Mouse (Mus musculus) MEL (cell line): Measurements from ENCODE around the gene Tbc1d10c. TPM values are rescaled to one million over a fixed set of nuclear protein-coding genes. Genes with fewer than 3 reads are reported as not detected.
A peak's percentile ranks its signal among the peaks of the same experiment; 100 is the strongest.

Experiments
- DNase-seq: peaks from one replicate; pipeline ENCODE4 v3.0.0; 2011; ENCODE audit warnings: low read depth, low spot score
- H3K27ac ChIP-seq: 2 replicates; pipeline ENCODE4 v1.5.1; 2012; ENCODE audit warnings: low read depth, mild to moderate bottlenecking, control low read depth, low read length, moderate library complexity; ENCODE audit not compliant: control insufficient read depth
- H3K27me3 ChIP-seq, 2 experiments: fragments of 150-350 bp in 1 of 2; sonication (generic) in 1 of 2; 2 replicates each; pipeline ENCODE4 v1.6.1; 2012; ENCODE audit warnings: low read length in 2 of 2, mild to moderate bottlenecking in 2 of 2, improper control_type of control experiment in 1 of 2, moderate library complexity in 1 of 2; ENCODE audit not compliant: insufficient read depth in 2 of 2, control insufficient read depth in 1 of 2
- H3K36me3 ChIP-seq, 2 experiments: 2 replicates each; pipeline ENCODE4 v1.6.1; 2012 to 2014; ENCODE audit warnings: low read length in 2 of 2, improper control_type of control experiment in 1 of 2, inconsistent platforms in 1 of 2, mild to moderate bottlenecking in 1 of 2; ENCODE audit not compliant: insufficient read depth in 2 of 2, control insufficient read depth in 1 of 2
- H3K4me1 ChIP-seq, 2 experiments: fragments of 150-350 bp in 1 of 2; sonication (generic) in 1 of 2; 2 replicates each; pipeline ENCODE4 v1.6.1; 2012; ENCODE audit warnings: low read length in 2 of 2, improper control_type of control experiment in 1 of 2, mild to moderate bottlenecking in 1 of 2; ENCODE audit not compliant: insufficient read depth in 2 of 2, control insufficient read depth in 1 of 2
- H3K4me3 ChIP-seq, 2 experiments: fragments of 150-350 bp in 1 of 2; sonication (generic) in 1 of 2; 2 replicates each; pipeline ENCODE4 v1.5.1; 2012; ENCODE audit warnings: low read depth in 2 of 2, low read length in 2 of 2, mild to moderate bottlenecking in 2 of 2, moderate library complexity in 2 of 2, control low read depth in 1 of 2, improper control_type of control experiment in 1 of 2; ENCODE audit not compliant: control insufficient read depth in 1 of 2, insufficient read depth in 1 of 2
- H3K79me2 ChIP-seq: 2 replicates; pipeline ENCODE4 v1.6.1; 2012; ENCODE audit warnings: mild to moderate bottlenecking, low read length, moderate library complexity; ENCODE audit not compliant: control insufficient read depth, poor library complexity, insufficient read depth
- H3K9ac ChIP-seq: 2 replicates; pipeline ENCODE4 v1.6.1; 2012; ENCODE audit warnings: low read depth, mild to moderate bottlenecking, control low read depth, low read length, moderate library complexity; ENCODE audit not compliant: control insufficient read depth, poor library complexity, severe bottlenecking
- H3K9me3 ChIP-seq: fragments of 150-350 bp; sonication (generic); replicated peaks from 2 replicates; pipeline ENCODE4 v1.6.1; 2012; ENCODE audit warnings: mild to moderate bottlenecking, low read length, improper control_type of control experiment, moderate library complexity; ENCODE audit not compliant: insufficient read depth
- EP300 ChIP-seq, 2 experiments: IDR thresholded peaks; 2 replicates each; pipeline ENCODE4 v1.6.1; 2011; ENCODE audit warnings: improper control_type of control experiment in 2 of 2, low read length in 2 of 2, low read depth in 1 of 2, mild to moderate bottlenecking in 1 of 2
- ETS1 ChIP-seq: IDR thresholded peaks from 2 replicates; pipeline ENCODE4 v1.6.1; 2012; ENCODE audit warnings: low read depth, mild to moderate bottlenecking, inconsistent platforms, low read length, improper control_type of control experiment, moderate library complexity
- HCFC1 ChIP-seq: IDR thresholded peaks from 2 replicates; pipeline ENCODE4 v1.6.1; 2012; ENCODE audit warnings: low read depth, mild to moderate bottlenecking, inconsistent platforms, low read length, improper control_type of control experiment, moderate library complexity
- MAZ ChIP-seq: IDR thresholded peaks from 2 replicates; pipeline ENCODE4 v1.6.1; 2012; ENCODE audit warnings: low read depth, mild to moderate bottlenecking, inconsistent platforms, low read length, improper control_type of control experiment
- MEF2A ChIP-seq: IDR thresholded peaks from 2 replicates; pipeline ENCODE4 v1.6.1; 2014; ENCODE audit warnings: low read depth, mild to moderate bottlenecking, inconsistent platforms, low read length, improper control_type of control experiment; ENCODE audit not compliant: poor library complexity, insufficient replicate concordance, severe bottlenecking; ENCODE audit errors: extremely low read depth
- POLR2A ChIP-seq, 2 experiments: IDR thresholded peaks; 2 replicates each; pipeline ENCODE4 v1.6.1; 2011 to 2012; ENCODE audit warnings: low read length in 2 of 2, mild to moderate bottlenecking in 2 of 2, control low read depth in 1 of 2, improper control_type of control experiment in 1 of 2, low read depth in 1 of 2, moderate library complexity in 1 of 2; ENCODE audit not compliant: control insufficient read depth in 1 of 2, insufficient read depth in 1 of 2, poor library complexity in 1 of 2
- UBTF ChIP-seq: IDR thresholded peaks from 2 replicates; pipeline ENCODE4 v1.6.1; 2012; ENCODE audit warnings: low read depth, mild to moderate bottlenecking, inconsistent platforms, low read length, improper control_type of control experiment, moderate library complexity, borderline replicate concordance; ENCODE audit not compliant: insufficient read depth
- USF1 ChIP-seq: IDR thresholded peaks from 2 replicates; pipeline ENCODE4 v1.6.1; 2014; ENCODE audit warnings: low read depth, mild to moderate bottlenecking, inconsistent platforms, low read length, improper control_type of control experiment, moderate library complexity
- ZC3H11A ChIP-seq: IDR thresholded peaks from 2 replicates; pipeline ENCODE4 v1.6.1; 2012; ENCODE audit warnings: low read depth, mild to moderate bottlenecking, inconsistent platforms, low read length, improper control_type of control experiment
- ZNF384 ChIP-seq: IDR thresholded peaks from 2 replicates; pipeline ENCODE4 v1.6.1; 2012; ENCODE audit warnings: low read depth, mild to moderate bottlenecking, inconsistent platforms, low read length, improper control_type of control experiment
- polyA plus RNA-seq, 2 experiments: library from polyadenylated mRNA; stranded (reverse) in 1 of 2; unstranded in 1 of 2; fragments of >175 nt in 1 of 2; fragments of >200 nt in 1 of 2; gene quantifications; 2 replicates each; pipeline versions ENCODE4 v1.2.1 to v1.2.4; 2012; ENCODE audit warnings: low replicate concordance in 2 of 2, low read depth in 1 of 2; ENCODE audit not compliant: insufficient read length in 2 of 2, insufficient read depth in 1 of 2, missing spikeins in 1 of 2
- total RNA-seq: library from RNA; depleted of rRNA; stranded (reverse); fragments of 300-350 nt; gene quantifications from 2 replicates; pipeline ENCODE4 v1.2.3, GENCODE M21; 2012

The Tbc1d10c gene
- total and polyA plus RNA-seq, 3 experiments: 14.0 to 15.5 TPM; not detected in 1

DNA sequence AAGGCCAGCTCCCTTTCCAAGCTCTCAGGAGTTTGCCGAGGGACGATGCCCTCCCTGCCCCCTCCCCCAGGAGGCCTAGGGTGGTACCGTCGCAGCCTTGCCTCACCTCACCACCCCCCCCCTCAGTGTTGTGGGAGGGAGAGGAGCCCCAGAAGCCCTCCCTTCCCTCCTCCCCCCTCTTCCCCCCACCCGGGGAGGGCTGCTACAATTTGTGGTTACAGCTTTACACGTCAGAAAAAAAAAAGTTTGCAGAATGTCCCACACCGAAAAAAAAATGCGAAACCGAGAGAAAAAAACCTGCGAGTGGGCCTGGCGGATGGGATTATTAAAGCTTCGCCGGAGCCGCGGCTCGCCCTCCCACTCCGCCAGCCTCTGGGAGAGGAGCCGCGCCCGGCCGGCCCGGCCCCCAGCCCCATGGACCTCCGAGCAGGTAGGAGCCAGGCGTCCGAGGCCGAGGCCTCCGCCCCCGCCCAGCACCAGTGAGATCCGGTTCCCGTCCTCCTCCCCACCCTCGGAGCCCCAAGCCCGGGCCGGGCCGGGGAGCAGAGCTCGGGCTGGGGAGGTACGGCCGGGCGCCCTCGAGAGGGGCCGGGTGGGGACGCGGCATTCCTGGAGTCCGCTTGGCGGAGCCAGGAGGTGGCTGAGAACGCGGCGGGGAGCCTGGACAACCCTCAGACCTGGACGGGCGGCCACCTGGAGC is 23.1 kb upstream of the Tbc1d10c start, which contains the start of the genes Clcf1 and AC109138.7:
Clcf1 (plus strand) TSS at position 168 of the 700 bp plus-strand sequence.
AC109138.7 (plus strand) TSS at position 287 of the 700 bp plus-strand sequence.
- H3K27me3 ChIP-seq: peaks cover 10 to 18% of the 10 kb centered on the region in 2 experiments
- H3K9ac ChIP-seq: peak within 1 kb of the TSS; percentile 80
- peaks cover 2% of the 10 kb centered on the region; the same call in 1 of the 2 replicates for H3K79me2 ChIP-seq
- peaks cover 2 to 13% of the 10 kb centered on the region in 2 experiments; a peak in 3 of 4 replicates for H3K4me1 ChIP-seq
- peak within 1 kb of the TSS; percentile 67 to 92 for H3K4me3 ChIP-seq
- H3K27ac ChIP-seq: no peak within 1 kb of the TSS
- peaks cover 0 to 11% of the 10 kb centered on the region in 2 experiments; a peak in 2 of 4 replicates for H3K36me3 ChIP-seq
- DNase-seq: no peak
- TF ChIP-seq MAZ (peak; percentile 86; the same call in 1 of the 2 replicates), EP300 (IDR thresholded peaks at IDR 0.05; ENCODE audit: low read depth in 1 of 2, low read length in 2 of 2) (no peak), MEF2A (no peak), POLR2A (IDR thresholded peaks at IDR 0.05; ENCODE audit: control insufficient read depth in 1 of 2, insufficient read depth in 1 of 2, low read depth in 1 of 2, low read length in 2 of 2, poor library complexity in 1 of 2) (peak in 1 of 2 experiments; percentile 39; a peak in 2 of 4 replicates), ETS1 (no peak), UBTF (0 out of 2 replicates have a peak, but pooled peaks have one; percentile 58), ZNF384 (peak; percentile 76)
- no peaks in the 10 kb centered on the region for H3K9me3 ChIP-seq

DNA sequence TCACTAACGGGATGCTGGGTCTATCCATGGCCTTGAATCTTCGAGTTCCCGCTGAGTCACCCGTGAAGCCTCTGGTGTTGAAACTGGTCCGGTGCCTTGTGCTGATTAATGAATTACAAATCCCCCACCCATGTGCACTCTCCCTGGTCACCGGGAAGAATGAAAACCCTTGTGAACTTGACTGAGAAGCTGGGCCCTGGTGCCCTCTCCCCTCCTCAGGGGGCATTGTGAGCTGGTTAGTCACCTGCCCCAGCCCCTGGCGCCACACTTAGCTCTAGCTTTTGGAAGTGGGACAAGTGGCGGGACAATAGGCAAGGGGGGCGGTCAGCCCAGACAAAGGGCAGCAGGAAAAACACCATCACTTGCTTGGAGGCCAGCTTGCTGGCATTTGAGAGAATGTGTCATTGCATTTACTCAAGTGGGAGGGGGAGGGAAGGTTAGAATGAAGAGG is 22.5 kb upstream of the Tbc1d10c start:
- H3K4me1 ChIP-seq: peaks cover under 1 to 19% of the 10 kb centered on the region in 2 experiments
- peak overlapping the region; percentile 80; the same call in 1 of the 2 replicates for H3K9ac ChIP-seq
- H3K36me3 ChIP-seq: peaks cover 0 to 13% of the 10 kb centered on the region in 2 experiments; a peak in 2 of 4 replicates
- H3K9me3 ChIP-seq: no peaks in the 10 kb centered on the region
- H3K27ac ChIP-seq: no peak overlapping the region
- peaks cover 2% of the 10 kb centered on the region; the same call in 1 of the 2 replicates for H3K79me2 ChIP-seq
- no peak for DNase-seq
- TF ChIP-seq HCFC1: no peak
- TF ChIP-seq ZC3H11A: no peak
- TF ChIP-seq USF1: no peak
- H3K27me3 ChIP-seq: peaks cover 10 to 18% of the 10 kb centered on the region in 2 experiments
- peak overlapping the region; percentile 67 to 92; a peak in 2 of 4 replicates for H3K4me3 ChIP-seq
